Mouse (Mus musculus) layer of hippocampus, adult 8-10 months (tissue): ENCODE data around the gene Tmtc1. TPM values are rescaled to one million over a fixed set of nuclear protein-coding genes. Genes with fewer than 3 reads are reported as not detected.

Source experiments
- DNase-seq, 2 experiments: peaks; one replicate each; pipeline ENCODE4 v3.0.0; 2022; ENCODE audit warnings: low spot score in 2 of 2
- total RNA-seq, 4 experiments: library from RNA; stranded (reverse); gene quantifications; 2 replicates each; pipeline ENCODE4 v1.2.4; 2022

Gene Tmtc1
- total RNA-seq, 4 experiments from 2014 or later, result 33.5 to 41.2 (median 37.6) TPM

DNA sequence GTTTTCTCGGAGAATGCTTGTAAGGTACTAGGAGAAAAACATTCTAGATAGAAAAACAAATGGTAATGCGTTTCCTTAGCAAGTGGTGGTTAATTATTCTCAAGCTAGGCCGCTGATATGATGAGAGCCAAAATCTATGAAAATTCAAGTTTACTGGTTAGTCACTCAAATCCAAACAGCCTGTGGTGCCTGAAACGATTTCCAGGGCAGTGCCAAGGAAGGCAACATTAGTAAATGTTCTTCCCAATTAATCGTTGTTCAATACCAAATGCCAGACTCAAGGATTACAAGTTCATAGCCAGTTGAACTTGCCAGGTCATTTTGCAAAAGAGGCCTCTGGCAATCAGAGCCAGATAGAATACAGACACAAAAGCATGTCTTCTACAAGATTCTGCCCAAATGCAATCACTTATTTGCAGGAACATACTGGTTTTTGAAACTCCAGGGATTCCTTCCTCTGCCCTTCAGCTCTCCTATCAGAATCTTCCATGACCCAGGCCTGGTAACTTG lies 128.6 kb downstream of the Tmtc1 start:
- no peak for DNase-seq

DNA sequence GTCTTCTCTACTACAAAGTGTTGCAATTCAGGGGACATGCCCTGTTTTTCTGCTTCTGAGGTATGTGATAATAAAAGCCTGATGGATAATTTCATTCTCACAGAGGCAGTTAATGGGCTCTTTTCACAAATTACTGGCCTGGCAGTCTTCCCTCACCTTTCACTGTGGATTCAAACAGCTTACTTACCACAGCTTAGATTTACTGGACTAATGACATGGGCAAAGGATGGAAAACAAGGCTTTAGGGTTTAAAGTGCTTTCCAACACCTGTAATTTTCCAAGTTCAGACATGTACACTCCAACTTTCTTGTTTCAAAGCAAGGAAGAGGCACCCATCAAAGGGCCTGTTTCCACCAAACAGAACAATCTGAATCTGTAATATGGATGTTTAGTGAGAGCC lies 129.1 kb downstream of the Tmtc1 start:
- no peak for DNase-seq

DNA sequence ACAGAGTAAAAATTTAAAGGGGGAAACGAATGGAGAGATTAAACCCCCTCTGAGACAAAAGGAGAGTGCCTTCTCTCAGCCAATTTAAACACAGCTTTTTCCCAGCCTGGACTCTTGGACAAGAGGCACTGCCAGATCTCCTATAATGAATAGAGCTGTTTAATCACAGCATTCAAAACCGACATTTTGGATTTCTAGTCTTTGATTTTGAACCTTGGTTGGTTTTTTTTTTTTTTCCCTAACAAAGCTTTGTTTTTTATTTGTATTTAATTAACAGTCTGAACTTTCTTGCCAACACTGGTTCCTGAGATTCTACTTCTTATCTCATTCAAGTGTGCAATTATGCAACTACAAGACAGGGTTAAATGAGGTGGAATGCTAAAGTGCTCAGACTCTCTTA lies 133.2 kb downstream of the Tmtc1 start:
- no peak for DNase-seq

DNA sequence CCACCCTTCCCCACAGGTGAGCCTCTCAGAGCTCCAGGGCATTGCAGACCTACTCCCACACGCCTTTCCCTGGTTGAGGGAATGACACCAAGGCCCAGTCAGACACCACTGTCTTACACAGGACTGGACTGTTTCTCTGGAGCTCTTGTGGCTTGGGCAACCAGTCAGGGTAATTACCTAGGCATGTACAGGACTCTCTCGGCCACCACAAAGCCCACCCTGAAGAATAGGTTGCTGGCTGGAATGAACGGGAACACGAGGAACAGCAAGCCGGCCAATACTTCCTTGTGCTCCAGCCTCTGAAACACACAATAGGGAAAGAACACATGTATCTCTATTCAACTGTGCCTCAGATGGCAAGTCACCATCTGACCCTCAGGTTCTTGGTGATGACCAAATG lies 138.4 kb downstream of the Tmtc1 start:
- DNase-seq, result no peak

DNA sequence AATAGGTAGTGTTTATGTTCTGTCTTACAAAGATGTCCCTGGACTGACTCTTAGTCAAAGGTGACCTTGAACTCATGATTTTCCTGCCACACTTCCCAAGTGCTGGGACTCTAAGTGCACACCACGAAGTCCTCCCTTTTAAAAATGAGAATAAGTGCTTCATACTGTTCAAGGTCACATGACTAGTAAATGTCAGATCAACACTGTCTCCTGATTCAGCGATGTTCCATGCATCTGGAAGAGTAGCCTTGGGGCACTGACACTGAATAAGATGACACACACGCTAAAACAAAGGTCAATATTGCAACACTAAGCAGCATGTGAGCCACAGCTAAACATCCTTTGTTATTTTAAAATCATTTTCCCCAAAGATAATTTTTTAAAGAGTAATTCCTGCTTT lies 139.0 kb downstream of the Tmtc1 start:
- DNase-seq, result no peak

DNA sequence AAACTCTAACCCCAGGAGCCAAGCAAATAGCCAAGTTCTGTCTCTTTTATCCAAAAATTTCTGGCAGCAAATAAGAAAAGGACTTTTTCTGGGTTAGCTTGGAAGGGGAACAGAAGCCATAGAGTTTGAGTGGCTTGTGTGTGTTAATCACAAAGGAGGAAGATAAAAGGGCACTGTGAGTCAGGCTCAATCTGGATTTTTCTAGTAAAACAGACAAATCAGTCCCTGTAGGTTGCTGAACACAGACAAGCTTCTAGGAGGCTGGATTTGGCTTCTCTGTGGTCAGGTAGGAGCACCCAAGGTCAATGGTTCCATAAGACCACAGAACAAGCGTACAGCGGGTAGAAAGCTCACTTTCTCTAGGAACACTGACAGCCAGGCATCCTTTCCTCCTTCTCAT lies 141.9 kb downstream of the Tmtc1 start:
- no peak for DNase-seq

DNA sequence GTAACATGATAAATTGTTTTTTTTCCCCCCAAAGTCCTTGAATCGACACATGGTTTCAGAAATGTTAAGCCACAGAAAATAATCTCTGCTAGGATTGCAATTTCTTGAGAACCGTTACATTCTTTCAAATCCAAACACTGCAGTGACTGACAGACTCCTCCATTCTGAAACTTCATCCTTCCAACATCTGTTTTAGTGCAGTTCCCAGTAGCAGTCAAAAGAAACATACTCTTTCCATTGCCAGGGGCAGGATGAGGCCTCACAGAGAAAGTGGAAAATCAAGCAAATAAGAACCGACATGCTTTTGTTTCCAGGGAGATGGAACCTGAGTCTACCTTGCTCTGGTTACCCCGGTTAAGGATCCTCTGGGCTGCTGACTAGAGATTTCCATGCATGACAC lies 147.1 kb downstream of the Tmtc1 start:
- no peak for DNase-seq

DNA sequence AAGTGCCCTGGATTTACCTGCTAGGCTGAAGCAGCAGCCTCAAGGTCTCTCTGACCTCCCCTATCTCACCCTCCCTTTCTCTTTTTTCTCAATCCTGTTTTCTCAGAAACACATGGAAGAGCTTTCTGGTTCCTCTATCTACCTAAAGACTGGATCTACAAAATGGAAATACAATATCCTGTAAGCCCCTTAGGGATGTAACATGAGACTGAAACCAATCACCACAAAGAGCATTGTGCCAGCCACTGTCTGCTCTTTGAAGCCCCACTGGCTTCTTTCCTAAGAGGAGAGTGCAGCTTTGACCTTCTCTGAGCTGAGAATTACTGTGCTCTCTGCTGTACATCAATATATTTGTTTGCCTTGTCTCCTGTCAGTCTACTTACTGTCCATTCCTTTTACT lies 147.8 kb downstream of the Tmtc1 start:
- no peak for DNase-seq

DNA sequence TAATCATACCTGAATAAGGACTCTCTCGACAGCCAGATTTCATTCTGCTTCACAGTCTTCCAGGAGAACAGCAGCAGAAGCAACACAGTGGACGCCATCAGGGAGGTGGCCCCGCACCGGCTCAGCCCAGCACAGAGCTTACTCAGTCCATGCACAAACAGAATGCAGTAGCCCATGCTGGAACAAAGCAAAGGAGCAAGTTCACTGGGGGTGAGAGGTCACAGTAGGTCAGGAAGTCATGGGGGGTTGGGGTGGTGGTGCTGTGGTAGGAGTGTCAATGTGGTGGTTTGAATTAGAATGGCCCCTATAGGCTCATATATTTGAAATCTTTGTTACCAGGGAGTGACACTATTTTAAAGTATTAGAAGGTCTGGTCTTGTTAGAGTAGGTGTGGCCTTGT lies 149.7 kb downstream of the Tmtc1 start:
- no peak for DNase-seq

DNA sequence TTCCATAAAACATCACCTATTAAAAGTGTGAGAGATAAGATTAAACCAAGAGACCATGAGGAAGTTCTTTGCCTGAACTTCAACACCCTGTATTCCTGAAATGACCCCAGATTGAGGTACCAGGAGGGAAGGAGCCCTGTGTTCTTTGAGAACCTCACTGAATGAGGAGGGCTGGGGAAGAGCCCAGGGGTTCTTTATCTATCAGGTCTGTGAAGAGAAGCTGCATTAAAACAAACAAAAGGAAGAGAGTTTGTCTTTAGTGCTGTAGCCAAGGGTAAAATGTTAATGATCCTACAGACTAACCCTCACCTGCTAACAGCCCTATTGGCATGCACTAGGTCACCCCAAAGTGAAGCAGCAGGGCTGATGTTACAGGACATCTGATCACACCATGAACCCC lies 153.3 kb downstream of the Tmtc1 start:
- DNase-seq, result no peak

DNA sequence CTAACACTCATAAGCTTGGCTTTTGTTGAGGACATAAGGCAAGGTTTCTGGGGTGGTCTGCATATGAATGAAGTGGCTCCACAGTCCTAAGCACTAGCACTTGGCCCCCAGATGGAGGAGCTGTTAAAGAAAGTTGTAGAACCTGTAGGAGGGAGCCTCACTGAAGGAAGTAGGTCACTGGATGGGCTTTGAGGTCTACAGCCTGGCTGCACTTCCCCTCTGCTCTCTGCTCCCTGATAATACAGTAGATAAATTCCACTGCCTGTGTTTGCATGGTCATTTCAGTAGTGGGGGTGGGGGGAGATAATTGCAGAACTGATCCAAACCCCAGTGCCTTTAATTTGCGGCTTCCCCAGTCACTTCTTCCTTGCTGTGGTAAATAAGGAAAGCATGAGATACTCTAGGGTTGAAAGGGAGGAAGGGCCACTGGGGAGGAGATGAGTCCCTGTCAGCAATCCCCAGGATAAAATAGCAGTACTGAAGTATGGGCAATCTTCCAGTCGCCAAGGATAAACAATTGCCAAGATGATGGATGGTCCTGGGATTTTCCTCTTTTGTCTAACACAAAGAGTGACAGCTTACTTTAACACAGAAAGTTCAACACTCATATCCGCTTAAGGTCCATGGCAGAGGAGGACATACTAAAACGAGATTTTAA lies 160.8 kb downstream of the Tmtc1 start:
- no peak for DNase-seq

DNA sequence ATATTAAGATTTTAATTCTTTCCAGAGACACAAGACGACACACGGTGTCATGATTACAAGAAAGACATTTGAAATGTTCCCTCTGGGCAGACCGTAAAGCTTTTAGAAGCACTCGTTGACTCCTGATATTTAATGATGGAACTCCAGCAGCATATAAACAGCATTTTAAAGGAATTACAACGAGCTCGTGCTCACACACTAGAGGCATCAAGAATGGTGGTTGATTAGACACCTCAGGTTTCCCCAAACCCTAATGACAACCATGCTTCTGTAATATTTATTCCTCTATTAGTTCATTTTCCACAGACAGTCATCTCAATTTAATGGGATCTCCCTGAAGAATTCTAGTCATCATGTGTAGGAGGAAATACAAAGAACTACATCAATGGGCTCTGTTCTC lies 164.9 kb downstream of the Tmtc1 start:
- no peak for DNase-seq

DNA sequence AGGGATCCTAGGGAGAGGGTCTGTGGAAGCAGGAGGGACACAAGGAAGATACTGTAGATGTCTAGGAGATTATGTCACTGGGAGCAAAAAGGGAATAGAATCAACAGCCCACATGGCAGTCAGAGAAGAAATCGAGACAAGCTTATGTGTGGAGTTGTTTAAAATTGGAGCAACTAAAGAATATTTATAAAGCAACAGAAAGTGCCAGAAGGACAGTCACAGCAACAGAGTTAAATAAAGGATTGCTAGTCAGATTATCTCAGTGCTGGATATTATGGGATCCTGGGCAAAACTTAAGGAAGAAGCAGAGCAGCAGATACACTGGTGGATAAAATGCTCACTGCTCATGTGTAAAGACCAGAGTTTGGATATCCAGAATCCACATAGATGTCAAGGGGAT lies 167.8 kb downstream of the Tmtc1 start:
- no peak for DNase-seq

DNA sequence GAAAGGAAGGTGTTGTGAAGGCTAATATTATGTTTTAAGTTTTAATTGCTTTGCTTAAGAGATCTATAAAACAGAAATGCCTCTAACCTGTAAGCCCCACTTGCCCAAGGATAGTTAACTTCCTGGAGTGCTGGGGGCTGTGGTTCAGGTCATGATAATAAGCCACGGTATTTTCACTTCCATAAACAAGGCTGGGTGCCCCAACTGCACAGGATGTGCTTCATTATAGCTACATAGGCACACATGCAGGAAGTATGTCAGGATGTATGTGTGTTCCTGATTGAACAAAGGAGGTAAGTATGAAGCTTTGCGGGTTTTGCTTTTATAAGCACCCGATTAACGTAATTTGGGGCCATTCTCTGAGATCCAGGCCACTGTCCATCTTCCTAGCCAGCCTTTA lies 169.1 kb downstream of the Tmtc1 start:
- no peak for DNase-seq

DNA sequence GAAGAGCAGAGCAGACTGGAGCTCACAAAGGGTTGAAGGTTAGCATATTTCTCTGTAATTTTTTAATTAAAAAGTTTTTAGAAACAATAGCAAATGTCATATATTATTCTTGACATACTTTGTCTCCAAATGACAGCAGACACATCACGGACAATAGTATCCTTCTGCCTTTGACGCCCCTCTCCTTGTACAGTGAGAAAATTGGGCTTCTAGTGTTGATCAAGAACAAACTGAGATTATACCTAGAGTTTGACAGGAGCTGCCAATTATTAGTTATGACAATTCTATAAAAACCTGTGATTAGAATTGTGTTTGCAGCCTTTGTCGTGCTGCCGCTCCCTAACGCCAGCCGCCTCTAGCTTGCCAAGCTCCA lies 183.5 kb downstream of the Tmtc1 start:
- no peak for DNase-seq

DNA sequence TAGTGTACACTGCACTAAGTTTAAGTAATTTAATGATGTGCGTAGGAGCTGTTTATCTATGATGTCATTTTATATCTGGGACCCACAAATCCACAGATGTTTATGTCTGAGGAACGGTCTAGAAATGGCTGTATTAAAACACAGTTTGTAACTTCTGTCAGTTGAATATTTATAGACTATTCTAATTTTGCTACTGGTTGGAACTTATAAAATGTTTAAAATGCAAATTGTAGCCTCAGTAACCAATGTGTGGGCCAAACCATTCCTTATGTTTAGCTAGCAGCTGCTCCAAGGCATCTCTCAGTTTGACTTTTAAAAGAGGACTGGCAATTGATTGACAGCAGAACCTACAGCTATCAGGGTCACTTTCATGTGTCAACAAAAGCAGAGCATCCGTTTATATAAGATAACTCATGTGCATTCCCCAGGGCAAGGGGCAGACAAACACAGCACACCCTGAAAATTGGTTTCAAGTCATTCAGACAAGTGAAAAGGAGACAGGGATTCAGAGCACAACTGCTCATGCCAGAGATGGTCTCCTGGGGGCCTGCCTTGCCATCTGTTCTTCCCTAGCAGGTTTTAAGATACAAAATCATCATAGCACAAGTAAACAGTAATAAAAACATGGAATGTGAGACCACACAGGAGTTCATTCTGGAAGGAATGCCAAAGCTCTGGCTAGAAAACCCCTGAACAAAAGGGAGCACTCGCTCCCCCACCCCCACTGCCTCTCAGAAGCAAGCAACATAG lies 184.0 kb downstream of the Tmtc1 start:
- no peak for DNase-seq

DNA sequence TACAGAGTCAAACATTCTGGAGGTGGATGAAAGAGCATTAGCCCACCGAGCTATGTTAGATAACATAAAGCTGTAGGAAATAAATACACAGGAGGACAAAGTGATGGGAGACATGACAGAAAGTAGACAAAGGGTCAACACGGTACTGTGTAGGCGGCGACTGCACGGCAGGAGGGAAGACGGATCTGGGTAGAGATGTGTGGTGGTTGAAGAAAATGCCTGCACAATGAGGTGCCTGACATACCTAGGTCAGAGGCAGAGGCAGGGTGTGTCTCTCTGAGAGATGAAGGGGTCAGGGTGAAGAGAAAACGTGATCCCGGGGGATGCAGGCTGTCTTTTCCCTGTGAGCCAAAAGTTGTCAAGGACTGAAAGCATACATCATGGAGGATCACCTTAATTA lies 185.1 kb downstream of the Tmtc1 start:
- DNase-seq, result no peak

DNA sequence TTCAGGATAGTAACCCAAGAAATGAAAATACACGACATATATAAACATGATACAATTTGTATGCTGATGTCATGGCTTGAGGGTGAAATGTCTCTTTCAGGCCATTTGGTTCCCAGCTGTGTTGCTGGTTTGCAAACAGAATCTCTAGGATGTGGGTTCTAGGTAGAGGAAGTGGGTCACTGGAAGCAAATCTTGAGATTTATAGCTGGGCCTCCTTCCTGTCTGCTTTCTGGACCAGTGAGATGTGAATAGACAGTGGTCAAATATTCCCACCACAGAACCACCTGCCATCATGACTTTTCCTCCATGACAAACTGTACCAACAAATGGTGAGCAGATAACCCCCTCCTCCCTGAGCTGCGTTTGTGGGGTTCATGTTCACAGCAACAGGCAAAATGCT lies 186.4 kb downstream of the Tmtc1 start:
- no peak for DNase-seq

DNA sequence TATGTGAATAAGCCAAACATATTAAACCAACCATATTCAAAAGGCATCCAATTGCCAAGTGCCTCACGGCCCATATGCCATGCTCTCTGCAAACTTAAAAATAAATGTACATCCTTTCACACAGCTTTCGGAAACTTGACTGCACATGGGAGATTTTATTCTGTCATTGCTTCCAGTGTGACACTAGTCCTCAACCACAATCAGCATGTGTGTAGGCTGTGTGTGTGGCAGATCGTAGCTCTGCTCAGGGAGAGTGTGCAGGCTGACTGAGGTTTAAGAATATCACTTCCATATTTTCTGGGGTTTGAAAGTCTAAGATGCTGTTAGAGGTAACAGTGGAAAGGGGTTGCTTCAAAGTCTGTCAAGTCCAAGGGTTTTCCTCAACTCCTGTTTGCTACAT lies 188.1 kb downstream of the Tmtc1 start:
- DNase-seq, result no peak

DNA sequence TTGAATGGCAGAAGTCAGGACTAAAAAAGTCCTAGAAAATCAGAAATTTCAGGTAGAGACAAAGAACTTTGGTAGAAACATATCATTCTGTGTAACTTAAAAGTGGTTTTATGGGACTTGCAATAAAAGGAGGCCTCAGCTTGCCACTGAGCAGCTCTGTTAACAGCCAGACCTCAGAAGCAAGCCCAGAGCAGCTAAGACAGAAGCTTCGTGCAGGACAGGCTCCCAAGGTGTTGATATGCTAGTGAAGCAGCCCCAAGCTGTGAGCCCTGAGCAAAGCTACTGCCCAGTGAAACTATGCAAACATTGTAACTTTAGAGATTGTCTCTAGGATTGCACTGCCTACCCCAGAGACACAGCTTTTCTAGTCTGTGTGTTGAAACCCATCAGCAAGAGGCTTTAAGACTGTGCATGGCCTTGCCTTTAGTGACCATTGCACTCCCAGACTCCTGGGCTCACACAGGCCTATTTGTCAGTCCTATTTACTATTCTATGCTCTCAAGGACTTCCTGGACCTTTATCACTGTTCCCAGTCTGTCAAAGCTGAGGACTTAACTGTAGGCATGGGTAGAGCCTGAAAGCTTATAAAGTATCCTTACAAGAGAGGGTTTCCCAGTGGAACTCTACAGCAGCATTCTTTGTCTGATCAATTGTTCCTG lies 188.7 kb downstream of the Tmtc1 start:
- no peak for DNase-seq

DNA sequence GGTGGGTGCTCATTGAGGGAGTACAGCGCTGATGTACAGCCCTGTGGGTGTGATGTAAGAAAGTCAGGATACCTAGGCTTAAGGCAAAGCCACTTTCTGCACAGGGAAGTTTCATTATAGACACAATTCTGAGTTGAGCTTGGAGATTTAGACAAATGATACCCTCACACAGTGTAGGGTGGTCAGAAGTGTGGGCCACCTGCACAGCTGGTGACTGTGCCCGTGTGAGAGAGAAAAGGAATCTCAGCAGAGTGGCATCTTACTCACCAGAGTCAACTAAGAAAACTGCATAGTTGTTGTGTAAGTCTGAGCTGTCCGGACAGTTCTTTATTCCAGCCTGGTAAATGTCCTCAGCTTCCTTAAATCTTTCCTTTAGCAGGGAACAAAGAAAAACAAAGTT lies 195.0 kb downstream of the Tmtc1 start:
- no peak for DNase-seq

DNA sequence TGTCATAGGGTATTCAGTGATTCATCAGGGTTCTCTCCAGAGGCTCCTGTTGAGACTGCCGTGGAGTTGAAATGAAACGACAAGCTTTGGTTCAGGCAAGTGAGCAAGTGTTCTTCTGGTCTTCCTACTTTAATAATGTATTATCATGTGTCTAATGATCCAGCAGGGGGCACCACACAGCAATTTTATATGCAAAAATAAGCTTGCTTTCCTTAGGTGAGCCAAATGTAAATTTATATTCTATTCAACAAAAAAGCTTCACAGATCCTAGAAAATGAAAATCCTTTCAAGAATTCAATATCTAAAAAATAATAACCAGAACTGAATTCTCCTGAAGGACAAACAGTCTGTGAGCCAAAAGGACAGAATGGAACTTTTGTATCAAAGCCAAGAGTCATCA lies 195.6 kb downstream of the Tmtc1 start:
- peak in 1 of 2 experiments; percentile 60 for DNase-seq

DNA sequence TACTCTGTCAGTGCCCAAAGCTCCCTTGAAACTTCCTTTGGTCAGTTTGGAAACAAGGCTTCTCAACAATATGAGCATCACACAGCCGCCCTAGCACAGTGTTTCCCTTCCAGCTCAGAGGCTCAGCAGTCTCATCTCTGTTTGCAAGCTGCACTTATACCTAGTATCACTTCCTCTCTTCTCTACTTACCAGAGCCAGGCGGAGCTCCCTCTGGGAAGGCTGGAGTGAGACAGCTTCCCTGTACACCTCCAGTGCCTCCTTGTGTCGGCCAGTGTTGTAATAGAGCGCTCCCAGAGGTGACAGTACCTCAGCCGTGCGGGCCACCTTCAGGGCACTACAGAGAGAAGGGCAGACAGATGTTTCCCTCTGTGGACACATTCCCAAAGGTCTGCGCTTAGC lies 197.6 kb downstream of the Tmtc1 start:
- DNase-seq, result no peak
